Mouse (Mus musculus) leukemia stem cell, adult 10-12 weeks (primary cell): Measurements from ENCODE around the gene Shc2. TPM values are rescaled to one million over a fixed set of nuclear protein-coding genes. Genes with fewer than 3 reads are reported as not detected.

ENCODE experiments used
- polyA plus RNA-seq: library from polyadenylated mRNA; stranded (reverse); fragments of >175 nt; gene quantifications from 2 replicates; pipeline ENCODE4 v1.2.3, GENCODE M21; 2012; ENCODE audit warnings: low replicate concordance

Shc2 gene
- 0.07 and 0.15 TPM in 2 replicates for polyA plus RNA-seq

DNA sequence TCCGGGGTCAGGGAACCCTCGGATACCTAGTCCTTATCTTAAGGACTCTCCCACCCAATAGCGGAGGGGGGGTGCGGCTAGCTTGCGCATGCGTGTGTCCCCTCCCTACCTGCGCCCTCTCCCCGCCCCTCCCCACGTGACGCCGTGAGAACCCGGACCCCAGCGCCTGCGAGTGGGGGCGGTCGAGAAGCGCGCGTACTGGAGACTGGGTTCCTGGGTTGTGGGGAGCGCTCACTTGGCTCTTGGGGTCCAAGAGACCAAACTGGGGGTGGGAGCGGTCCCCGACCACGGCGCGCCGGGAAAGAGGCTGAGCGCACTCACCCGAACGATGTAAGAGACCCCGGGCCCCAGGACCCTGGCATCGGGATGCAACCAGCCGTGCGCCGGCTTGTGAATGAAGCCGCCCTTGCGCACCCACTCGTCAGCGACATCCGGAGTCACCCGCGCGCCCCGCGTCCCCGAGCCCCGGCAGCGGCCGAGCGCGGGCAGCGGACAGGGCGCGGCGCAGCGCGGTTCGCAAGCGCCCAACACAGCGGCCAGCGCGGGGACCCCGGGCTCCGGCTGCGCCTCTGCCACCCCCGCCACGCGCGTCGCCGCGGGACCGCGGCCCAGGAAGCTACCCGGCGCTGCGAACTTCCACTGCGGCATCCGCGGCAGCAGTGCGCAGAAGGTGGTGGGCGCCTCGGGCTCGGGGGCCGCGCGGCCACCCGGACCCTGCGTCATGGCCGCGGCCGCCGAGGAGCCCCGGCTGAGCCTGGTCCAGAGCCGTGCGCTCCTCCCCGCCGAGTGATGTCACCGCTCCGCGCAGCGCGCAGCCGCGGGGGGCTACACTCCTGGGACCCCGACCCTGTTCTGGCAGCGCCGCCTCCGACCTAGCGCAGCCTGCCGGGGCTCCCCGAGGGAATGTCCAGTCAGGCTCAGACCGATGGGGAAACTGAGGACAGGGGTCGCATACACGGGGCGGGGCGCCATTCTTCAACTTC, at the start of gene Shc2:
TSS of gene Shc2 (minus strand) at position 791 of the 983 bp plus-strand sequence.

DNA sequence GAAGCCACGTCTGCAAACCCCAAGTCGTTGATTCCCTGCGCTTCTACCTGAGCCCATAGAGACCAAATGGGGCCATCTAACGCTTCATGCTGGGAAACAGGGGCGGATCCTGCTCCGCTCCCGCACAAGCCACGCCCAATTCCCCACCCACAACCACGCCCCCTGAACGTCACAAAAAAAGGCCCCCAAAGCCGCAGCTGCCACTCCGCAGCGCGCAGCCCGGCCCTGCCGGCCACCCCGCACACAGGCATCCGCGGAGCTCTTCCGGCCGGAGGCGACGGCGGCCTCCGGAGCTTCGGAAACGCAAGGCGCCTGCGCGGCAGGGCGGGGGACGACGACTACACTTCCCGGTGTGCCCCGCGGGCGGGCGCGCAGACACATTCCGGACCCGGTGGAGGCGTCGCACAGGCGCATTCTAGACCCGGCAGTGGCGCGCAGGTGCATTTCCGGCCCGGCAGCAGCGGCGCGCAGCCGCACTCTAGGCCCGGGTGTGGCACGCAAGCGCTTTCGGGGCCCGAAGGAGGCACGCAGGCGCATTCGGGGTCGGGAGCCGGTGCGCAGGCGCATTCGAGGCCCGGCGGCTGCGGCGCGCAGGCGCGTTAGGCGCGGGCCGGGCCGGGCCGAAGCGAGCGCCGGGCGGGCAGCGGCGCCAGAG, 44.0 kb upstream of the Shc2 start, which contains the start of gene Cdc34:
TSS of gene Cdc34 (plus strand) at position 605 of the 655 bp plus-strand sequence.

DNA sequence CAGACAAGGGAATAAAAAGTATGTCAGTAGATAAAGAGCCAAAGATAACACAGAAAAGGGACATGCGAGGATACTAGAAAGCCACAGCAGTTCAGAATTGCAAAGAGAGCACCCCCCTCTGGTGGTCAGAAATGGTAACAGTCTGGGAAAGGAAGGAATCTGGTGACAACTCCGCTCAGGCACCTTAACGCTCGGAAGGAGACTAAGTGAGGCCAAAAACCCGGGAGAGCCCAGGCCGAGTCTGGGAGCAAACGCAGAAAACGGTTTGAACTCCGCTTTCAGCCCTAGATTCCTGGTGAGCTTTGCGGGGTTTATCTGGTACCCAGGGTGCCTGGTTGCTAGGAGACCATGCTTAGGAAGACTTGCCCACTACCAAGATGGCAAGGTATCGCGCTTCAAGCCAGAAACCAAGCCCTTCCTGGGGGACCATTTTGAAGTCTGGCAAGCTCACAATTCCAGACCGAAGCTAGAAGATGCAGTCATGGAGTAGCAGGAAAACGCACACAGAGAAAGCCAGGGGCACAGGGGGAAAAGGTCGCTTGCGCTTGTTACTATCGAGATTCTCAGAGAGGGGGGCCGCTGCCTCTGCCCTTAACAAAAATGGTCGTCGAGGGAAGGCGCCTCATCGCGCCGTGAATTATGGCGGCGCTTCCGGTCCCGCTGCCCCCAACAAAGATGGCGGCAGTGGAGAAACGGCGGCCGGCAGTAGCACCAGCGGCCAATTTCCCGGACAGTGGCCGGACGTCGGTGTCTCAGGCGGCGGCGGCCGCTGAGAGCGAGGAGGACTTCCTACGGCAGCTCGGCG, 31.3 kb upstream of the Shc2 start, which contains the start of gene Tpgs1:
TSS of gene Tpgs1 (plus strand) at position 599 of the 805 bp plus-strand sequence.

GRCm38 (mm10) chr10:79664131-79664665, 26.5 kb upstream of the Shc2 start, which contains the start of gene Madcam1:
TSS of gene Madcam1 (plus strand) at chr10:79664559.

GRCm38 (mm10) chr10:79645711-79646110, 8.0 kb upstream of the Shc2 start, which contains the start of gene Odf3l2:
TSS of gene Odf3l2 (minus strand) at chr10:79645738.

DNA sequence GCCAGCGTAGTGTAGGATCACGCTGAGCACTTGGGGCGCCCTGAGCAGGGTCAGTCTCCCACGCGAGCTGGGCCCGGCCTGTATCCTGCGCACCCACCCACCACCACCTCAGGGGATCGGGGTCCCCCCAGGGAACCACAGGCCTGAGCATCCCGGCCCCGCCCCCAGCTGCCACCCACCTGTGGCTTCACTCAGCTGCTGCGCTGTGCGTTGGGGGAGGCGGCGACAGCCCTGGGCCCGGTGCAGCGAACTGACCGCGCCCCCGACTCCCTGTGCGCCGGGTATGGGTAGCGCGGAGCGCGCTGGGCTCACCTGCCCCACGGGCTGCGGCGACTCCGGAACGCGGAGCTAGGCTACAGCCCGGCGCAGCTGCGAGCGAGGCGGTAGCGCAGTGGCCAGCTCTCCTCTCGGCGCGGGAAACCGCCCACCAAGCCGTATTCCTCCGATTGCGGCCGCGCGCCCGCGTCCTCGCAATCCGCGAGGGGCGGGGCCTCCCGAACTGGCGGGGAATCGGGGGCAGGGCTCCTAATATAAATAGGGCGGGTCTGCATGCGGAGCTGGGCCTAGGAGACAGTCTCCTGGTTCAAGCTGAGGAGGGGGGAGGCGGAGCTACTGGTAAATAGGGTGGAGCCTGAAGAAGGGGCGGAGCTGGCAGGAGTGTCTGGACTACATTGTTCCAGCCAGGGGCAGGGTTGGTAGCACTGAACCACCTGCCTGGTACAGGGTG, 24.0 kb downstream of the Shc2 start, which contains the start of gene C2cd4c:
TSS of gene C2cd4c (minus strand) at position 448 of the 727 bp plus-strand sequence.

DNA sequence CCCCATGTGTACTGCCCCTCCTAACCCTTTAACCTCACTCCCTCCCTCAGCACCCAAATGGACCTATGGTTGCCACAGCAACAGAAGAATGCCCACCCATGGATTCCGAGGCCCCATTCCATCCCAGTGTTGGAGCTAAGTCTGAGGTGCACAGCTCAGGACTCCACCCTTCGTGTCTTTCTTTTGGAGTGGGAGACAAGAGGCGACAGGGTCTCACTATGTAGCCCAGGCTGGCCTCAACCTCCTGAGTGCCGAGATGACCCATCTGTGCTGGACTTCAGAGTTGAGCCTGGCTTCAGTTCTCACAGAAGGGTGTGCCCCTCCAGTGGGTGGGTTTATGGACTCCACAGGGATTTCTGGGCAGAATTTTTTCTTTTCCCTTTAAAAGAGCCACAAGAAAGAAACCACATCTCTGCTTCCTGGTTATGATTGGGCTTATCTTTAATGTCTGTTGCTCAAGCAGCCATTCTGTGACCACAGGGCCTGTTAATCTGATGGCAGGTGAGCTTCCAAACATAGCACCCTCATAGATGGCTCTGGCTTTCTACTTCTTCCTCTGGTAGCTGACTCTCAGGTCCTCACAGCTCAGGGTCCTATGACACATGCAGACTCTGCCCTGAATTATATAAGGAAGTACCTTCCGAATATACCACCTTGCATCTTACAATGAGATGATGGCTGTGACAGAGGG, 50.5 kb downstream of the Shc2 start, which contains the start of gene Theg:
TSS of gene Theg (minus strand) at position 271 of the 691 bp plus-strand sequence.

Other genes with a start within 250 kb of the Shc2 start
- not detected in 2 replicates for gene Vmn2r83, start 169.2 kb downstream of the Shc2 start, polyA plus RNA-seq
- gene Plpp2, start 104.1 kb downstream of the Shc2 start, polyA plus RNA-seq, result 13.2 and 27.3 TPM in 2 replicates
- 82.6 and 91.5 TPM in 2 replicates for gene Mier2, start 82.7 kb downstream of the Shc2 start, polyA plus RNA-seq
- not detected in 2 replicates for gene Theg, start 50.6 kb downstream of the Shc2 start, polyA plus RNA-seq
- 0.02 TPM in 1 of 2 replicates, not detected in the other for gene C2cd4c, start 23.9 kb downstream of the Shc2 start, polyA plus RNA-seq
- gene Odf3l2, start 7.8 kb upstream of the Shc2 start, polyA plus RNA-seq, result not detected in 2 replicates
- gene Madcam1, start 26.6 kb upstream of the Shc2 start, polyA plus RNA-seq, result 1.2 and 4.1 TPM in 2 replicates
- 124 and 133 TPM in 2 replicates for gene Tpgs1, start 31.5 kb upstream of the Shc2 start, polyA plus RNA-seq
- 509 and 614 TPM in 2 replicates for gene Cdc34, start 44.3 kb upstream of the Shc2 start, polyA plus RNA-seq
- 0.73 and 5.0 TPM in 2 replicates for gene Gzmm, start 51.1 kb upstream of the Shc2 start, polyA plus RNA-seq
- gene Bsg, start 66.6 kb upstream of the Shc2 start, polyA plus RNA-seq, result 1,297 and 3,633 TPM in 2 replicates
- 3.5 and 7.7 TPM in 2 replicates for gene Hcn2, start 78.7 kb upstream of the Shc2 start, polyA plus RNA-seq
- gene Polrmt, start 108.7 kb upstream of the Shc2 start, polyA plus RNA-seq, result 55.2 and 56.1 TPM in 2 replicates
- 0.23 TPM in 1 of 2 replicates, not detected in the other for gene Fgf22, start 117.2 kb upstream of the Shc2 start, polyA plus RNA-seq
- gene Rnf126, start 129.0 kb upstream of the Shc2 start, polyA plus RNA-seq, result 437 and 591 TPM in 2 replicates
- 1.4 and 2.5 TPM in 2 replicates for gene Fstl3, start 139.4 kb upstream of the Shc2 start, polyA plus RNA-seq
- 0.16 TPM in 1 of 2 replicates, not detected in the other for gene Prss57, start 153.0 kb upstream of the Shc2 start, polyA plus RNA-seq
- 6.9 and 13.2 TPM in 2 replicates for gene Palm, start 155.7 kb upstream of the Shc2 start, polyA plus RNA-seq
- gene Misp, start 183.1 kb upstream of the Shc2 start, polyA plus RNA-seq, result 0.45 TPM in 1 of 2 replicates, not detected in the other
- 557 and 1,313 TPM in 2 replicates for gene Ptbp1, start 216.5 kb upstream of the Shc2 start, polyA plus RNA-seq
- gene Prtn3, start 236.6 kb upstream of the Shc2 start, polyA plus RNA-seq, result 10.8 and 17.6 TPM in 2 replicates
- 0.51 and 0.96 TPM in 2 replicates for gene Plppr3, start 236.7 kb upstream of the Shc2 start, polyA plus RNA-seq
- gene Elane, start 248.3 kb upstream of the Shc2 start, polyA plus RNA-seq, result 4.2 and 5.4 TPM in 2 replicates